Comparison of ENCODE assay signal across 8 mouse cellular contexts in the genomic region with DNA sequence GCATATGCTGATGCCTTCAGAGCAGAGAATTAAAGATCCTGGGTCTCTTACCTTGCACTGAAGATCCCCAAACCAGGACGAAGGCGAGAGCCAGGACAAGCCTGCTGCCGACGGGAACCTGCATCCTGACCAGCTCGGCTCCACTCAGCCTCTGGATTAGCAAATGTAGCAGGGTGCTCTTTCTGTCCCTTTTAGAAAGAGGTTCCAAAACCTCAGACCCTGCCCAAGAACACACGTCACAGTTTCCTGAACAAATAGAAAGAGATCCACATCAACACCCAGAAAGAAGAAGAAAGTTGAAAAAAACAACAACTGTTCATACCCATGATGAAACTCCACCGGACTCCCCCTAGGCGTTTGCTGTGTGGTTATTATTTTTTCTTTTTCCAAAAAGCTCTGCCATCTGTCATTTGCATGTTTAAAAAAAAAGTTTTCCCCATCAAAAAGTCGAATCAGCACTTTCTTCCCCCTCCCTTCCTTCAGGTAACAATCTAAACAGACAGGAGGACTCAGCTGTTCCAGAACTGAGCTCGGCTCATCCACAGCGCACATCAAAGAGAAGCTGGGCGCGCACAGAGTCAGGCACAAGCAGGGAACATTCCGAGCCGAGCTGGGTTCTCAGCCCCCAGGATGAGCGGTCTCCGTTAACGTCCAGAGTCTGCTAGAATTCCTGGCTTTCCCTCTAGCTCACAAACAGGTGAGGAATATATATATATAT. TPM values are rescaled to one million over a fixed set of nuclear protein-coding genes. Genes with fewer than 3 reads are reported as not detected.
A peak's percentile ranks its signal among the peaks of the same experiment; 100 is the strongest.
DNase-seq lines count a peak whose midpoint lies in the region; ATAC-seq lines count a peak whose summit lies in the region.

No protein-coding gene starts in this region.

- intact Hi-C loops in heart, postnatal 25 days (cut with DNase I) = loop anchor here (10.0 kb wide), 1 partner anchor 157 kb away; no protein-coding TSS in a partner anchor

- DNase-seq in urinary bladder, postnatal 14 days (ENCODE audit: low spot score) = peak; percentile 64
- DNase-seq in urinary bladder, adult 2 months (ENCODE audit: low spot score) = no peak
- peak; percentile 55 for DNase-seq in heart, postnatal 25 days (ENCODE audit: low spot score)
- DNase-seq in kidney, postnatal 4 days = peak; percentile 53 to 60

- peak overlapping the region; percentile 56 for H3K4me2 ChIP-seq in stomach, embryonic 14.5 days (replicated peaks; ENCODE audit: low read depth, low read length)

- no peak overlapping the region for H3K27ac ChIP-seq in stomach, embryonic 14.5 days (ENCODE audit: low read length)

- peak overlapping the region; percentile 17; the same call in 1 of the 2 replicates for H3K4me3 ChIP-seq in stomach, embryonic 14.5 days (ENCODE audit: low read depth, low read length)

- no peaks in the 10 kb centered on the region for H3K27me3 ChIP-seq in stomach, embryonic 14.5 days (ENCODE audit: control insufficient read depth, insufficient read depth, low read length)

- 11% methylated on average over 18 of the region's 18 CpGs for WGBS in stomach, embryonic 14.5 days

- ATAC-seq in erythroid progenitor cell, adult 5-6 weeks (replicated peaks; ENCODE audit: low FRiP score, poor library complexity, severe bottlenecking) = peak; percentile 54
- ATAC-seq in megakaryocyte progenitor cell, adult 5-6 weeks (replicated peaks; ENCODE audit: poor library complexity) = peak; percentile 51
- no peak for ATAC-seq in stomach, embryonic 14.5 days (ENCODE audit: insufficient number of reproducible peaks, insufficient read depth, low FRiP score, low read depth)
- ATAC-seq in cerebellum, adult (ENCODE audit: insufficient number of reproducible peaks, low FRiP score, low TSS enrichment) = no peak

- H3K36me3 ChIP-seq in stomach, embryonic 14.5 days (ENCODE audit: control insufficient read depth, insufficient read depth, low read length) = no peaks in the 10 kb centered on the region

- no peaks in the 10 kb centered on the region for H3K9me3 ChIP-seq in stomach, embryonic 14.5 days (ENCODE audit: control insufficient read depth, low read depth, low read length)

- H3K4me1 ChIP-seq in stomach, embryonic 14.5 days (ENCODE audit: control insufficient read depth, insufficient read depth, low read length) = no peaks in the 10 kb centered on the region

- H3K9ac ChIP-seq in stomach, embryonic 14.5 days (replicated peaks; ENCODE audit: low read depth, low read length) = no peak overlapping the region

RNA-seq across cellular contexts. Expression of a gene that starts 19.5 kb away (rescaled TPM):
- polyA plus RNA-seq in urinary bladder, adult 2 months (2012; rRNA removed) = 20.3 and 24.9 TPM in 2 replicates
- 532 and 556 TPM in 2 replicates for total RNA-seq in erythroid progenitor cell, adult 5-6 weeks (2015; ENCODE audit: low replicate concordance)
- total RNA-seq in erythroid progenitor cell, adult 5-6 weeks (2017; ENCODE audit: low replicate concordance) = 147 and 262 TPM in 2 replicates
- total RNA-seq in heart, postnatal 25 days (2021) = 10 to 100 TPM; 40.2 to 45.4 TPM
- total RNA-seq in megakaryocyte progenitor cell, adult 5-6 weeks (2015) = 4,537 and 5,213 TPM in 2 replicates
- total RNA-seq in megakaryocyte progenitor cell, adult 5-6 weeks (2017) = 2,549 and 3,020 TPM in 2 replicates
- polyA plus RNA-seq in stomach, embryonic 14.5 days (2014; fragmentation: Nextera tagmentation; extraction: Ambion mirVana) = 8.3 and 8.7 TPM in 2 replicates

RNA-seq across cellular contexts. Expression of a gene that starts 21.1 kb away (rescaled TPM):
- polyA plus RNA-seq in urinary bladder, adult 2 months (2012; rRNA removed) = 49.9 and 50.6 TPM in 2 replicates
- 33.5 and 37.3 TPM in 2 replicates for total RNA-seq in erythroid progenitor cell, adult 5-6 weeks (2015; ENCODE audit: low replicate concordance)
- 29.4 and 48.0 TPM in 2 replicates for total RNA-seq in erythroid progenitor cell, adult 5-6 weeks (2017; ENCODE audit: low replicate concordance)
- total RNA-seq in heart, postnatal 25 days (2021) = 10 to 100 TPM; 40.9 to 48.2 TPM
- 64.3 and 75.4 TPM in 2 replicates for total RNA-seq in megakaryocyte progenitor cell, adult 5-6 weeks (2015)
- total RNA-seq in megakaryocyte progenitor cell, adult 5-6 weeks (2017) = 78.1 and 84.2 TPM in 2 replicates
- 75.6 and 77.9 TPM in 2 replicates for polyA plus RNA-seq in stomach, embryonic 14.5 days (2014; fragmentation: Nextera tagmentation; extraction: Ambion mirVana)

RNA-seq across cellular contexts. Expression of a gene that starts 58.2 kb away (rescaled TPM):
- 20.0 and 21.3 TPM in 2 replicates for polyA plus RNA-seq in urinary bladder, adult 2 months (2012; rRNA removed)
- 16.2 and 37.7 TPM in 2 replicates for total RNA-seq in erythroid progenitor cell, adult 5-6 weeks (2015; ENCODE audit: low replicate concordance)
- total RNA-seq in erythroid progenitor cell, adult 5-6 weeks (2017; ENCODE audit: low replicate concordance) = 2.5 and 9.5 TPM in 2 replicates
- 10 to 100 TPM; 38.5 to 39.3 TPM for total RNA-seq in heart, postnatal 25 days (2021)
- total RNA-seq in megakaryocyte progenitor cell, adult 5-6 weeks (2015) = 38.1 and 47.5 TPM in 2 replicates
- total RNA-seq in megakaryocyte progenitor cell, adult 5-6 weeks (2017) = 41.8 and 46.6 TPM in 2 replicates
- polyA plus RNA-seq in stomach, embryonic 14.5 days (2014; fragmentation: Nextera tagmentation; extraction: Ambion mirVana) = 25.5 and 25.8 TPM in 2 replicates

RNA-seq across cellular contexts. Expression of a gene that starts 58.5 kb away (rescaled TPM):
- 0.06 and 0.08 TPM in 2 replicates for polyA plus RNA-seq in urinary bladder, adult 2 months (2012; rRNA removed)
- total RNA-seq in erythroid progenitor cell, adult 5-6 weeks (2015; ENCODE audit: low replicate concordance) = not detected in 2 replicates
- total RNA-seq in erythroid progenitor cell, adult 5-6 weeks (2017; ENCODE audit: low replicate concordance) = not detected in 2 replicates
- total RNA-seq in heart, postnatal 25 days (2021) = under 1 TPM; 0.22 to 0.26 TPM
- total RNA-seq in megakaryocyte progenitor cell, adult 5-6 weeks (2015) = 1.6 and 2.0 TPM in 2 replicates
- total RNA-seq in megakaryocyte progenitor cell, adult 5-6 weeks (2017) = 1.1 and 2.0 TPM in 2 replicates
- polyA plus RNA-seq in stomach, embryonic 14.5 days (2014; fragmentation: Nextera tagmentation; extraction: Ambion mirVana) = 0.71 and 0.90 TPM in 2 replicates

Comparison
In these comparisons a context has a peak if more than half of its experiments do, and no peak if none do; other contexts are left out.
1. ATAC-seq: peak in erythroid progenitor cell, adult 5-6 weeks (single experiment) and megakaryocyte progenitor cell, adult 5-6 weeks (single experiment); none in stomach, embryonic 14.5 days (single experiment) and cerebellum, adult (single experiment).